Mouse (Mus musculus): ENCODE results near the gene Ell.

Ell gene

GRCm38 (mm10) chr8:70611849-70612248 is 72.6 kb downstream of the Ell start:
- DNase-seq (ENCODE audit: low spot score in 2 of 2), result peak; percentile 69 to 85

GRCm38 (mm10) chr8:70613763-70614162 is 74.5 kb downstream of the Ell start:
- DNase-seq (ENCODE audit: low spot score in 2 of 2), result no peak

- no peak for DNase-seq (ENCODE audit: low spot score in 2 of 2)
These were observed 75.2 kb downstream of the Ell start for GRCm38 (mm10) chr8:70614469-70614868.

GRCm38 (mm10) chr8:70615281-70615680 is 76.0 kb downstream of the Ell start:
- DNase-seq (ENCODE audit: low spot score in 2 of 2), result no peak

GRCm38 (mm10) chr8:70615894-70616293 is 76.6 kb downstream of the Ell start, which contains the start of gene Lrrc25:
Gene Lrrc25, plus strand, starts transcription at chr8:70616155.
- no peak for DNase-seq (ENCODE audit: low spot score in 2 of 2)

GRCm38 (mm10) chr8:70616645-70617044 is 77.4 kb downstream of the Ell start:
- no peak for DNase-seq (ENCODE audit: low spot score in 2 of 2)

GRCm38 (mm10) chr8:70617985-70618384 is 78.7 kb downstream of the Ell start:
- no peak for DNase-seq (ENCODE audit: low spot score in 2 of 2)

GRCm38 (mm10) chr8:70618888-70619334 is 79.7 kb downstream of the Ell start:
- no peak for DNase-seq (ENCODE audit: low spot score in 2 of 2)

GRCm38 (mm10) chr8:70622220-70622619 is 83.0 kb downstream of the Ell start:
- DNase-seq (ENCODE audit: low spot score in 2 of 2), result no peak

GRCm38 (mm10) chr8:70625104-70625503 is 85.8 kb downstream of the Ell start:
- DNase-seq (ENCODE audit: low spot score in 2 of 2), result no peak

- no peak for DNase-seq (ENCODE audit: low spot score in 2 of 2)
These were observed 87.8 kb downstream of the Ell start for GRCm38 (mm10) chr8:70627041-70627440.

- DNase-seq (ENCODE audit: low spot score in 2 of 2), result no peak
These were observed 89.8 kb downstream of the Ell start for GRCm38 (mm10) chr8:70628986-70629490.

GRCm38 (mm10) chr8:70629574-70630531 is 90.6 kb downstream of the Ell start:
- peak; percentile 76 to 89 for DNase-seq (ENCODE audit: low spot score in 2 of 2)

GRCm38 (mm10) chr8:70630532-70631381 is 91.5 kb downstream of the Ell start:
- peak in 1 of 2 experiments; percentile 54 for DNase-seq (ENCODE audit: low spot score in 2 of 2)

- DNase-seq (ENCODE audit: low spot score in 2 of 2), result no peak
These were observed 92.2 kb downstream of the Ell start for GRCm38 (mm10) chr8:70631436-70631835.

- DNase-seq (ENCODE audit: low spot score in 2 of 2), result no peak
These were observed 93.2 kb downstream of the Ell start, which contains the start of gene Gdf15 for GRCm38 (mm10) chr8:70632346-70632892. Gene Gdf15, minus strand, starts transcription at chr8:70632456.

- DNase-seq (ENCODE audit: low spot score in 2 of 2), result peak in 1 of 2 experiments; percentile 36
These were observed 94.8 kb downstream of the Ell start for GRCm38 (mm10) chr8:70634066-70634465.

- no peak for DNase-seq (ENCODE audit: low spot score in 2 of 2)
These were observed 96.3 kb downstream of the Ell start for GRCm38 (mm10) chr8:70635527-70635926.

GRCm38 (mm10) chr8:70636838-70637237 is 97.6 kb downstream of the Ell start:
- DNase-seq (ENCODE audit: low spot score in 2 of 2), result no peak

GRCm38 (mm10) chr8:70638752-70639151 is 99.5 kb downstream of the Ell start:
- no peak for DNase-seq (ENCODE audit: low spot score in 2 of 2)

Data from urinary bladder, adult 18-20 months (tissue).